Mouse (Mus musculus) spleen, adult 2 months (tissue): ENCODE results near the gene Cds2.

Experiments used
- CTCF ChIP-seq: fragments of 200-500 bp; IDR thresholded peaks from 2 replicates; pipeline ENCODE4 v1.5.1; 2011; ENCODE audit warnings: mild to moderate bottlenecking, inconsistent platforms; ENCODE audit not compliant: insufficient read depth, insufficient read length, insufficient replicate concordance; ENCODE audit errors: extremely low read depth
- POLR2A ChIP-seq: fragments of 200-500 bp; IDR thresholded peaks from 2 replicates; pipeline ENCODE4 v1.6.1; 2011; ENCODE audit warnings: low read depth, low read length, inconsistent platforms

DNA sequence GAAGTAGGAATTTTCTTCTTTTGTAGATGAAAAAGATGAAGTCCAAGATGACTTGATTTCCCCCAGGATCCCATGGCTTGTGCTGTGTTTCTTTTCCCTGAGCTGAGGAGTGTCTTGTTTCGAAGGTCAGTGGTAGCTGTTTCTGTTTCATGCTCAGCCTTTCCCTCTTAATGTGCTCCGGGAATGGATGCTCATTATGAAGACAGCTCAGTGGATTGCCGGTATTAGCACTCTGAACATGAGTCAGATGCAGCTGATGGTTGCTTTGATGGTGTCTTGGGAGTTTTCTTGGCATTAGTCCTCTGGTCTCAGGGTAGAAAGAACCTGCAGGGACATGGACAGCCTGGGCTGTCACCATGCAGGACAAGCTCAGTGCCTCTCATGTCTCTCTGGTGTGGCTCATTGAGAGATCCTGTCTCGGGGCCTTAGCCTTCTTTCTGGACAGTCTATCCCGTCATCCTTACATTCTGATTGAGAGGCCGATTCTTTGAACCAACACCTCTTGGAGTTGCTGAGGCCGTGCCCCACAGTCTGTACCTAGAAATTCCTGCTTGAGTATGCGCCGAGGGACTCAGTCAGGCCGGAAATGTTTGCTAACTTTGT is 17.7 kb downstream of the Cds2 start:
- TF ChIP-seq CTCF, result no peak
- no peak for TF ChIP-seq POLR2A
